Mouse (Mus musculus) erythroblast, embryonic 14.5 days (primary cell): ENCODE measurements around the gene Ypel4. TPM values are rescaled to one million over a fixed set of nuclear protein-coding genes. Genes with fewer than 3 reads are reported as not detected.

ENCODE experiments used
- H3K27me3 ChIP-seq: 2 replicates; pipeline ENCODE4 v1.6.1; 2012; ENCODE audit warnings: inconsistent platforms; ENCODE audit not compliant: control insufficient read depth
- H3K36me3 ChIP-seq: 2 replicates; pipeline ENCODE4 v1.6.1; 2012; ENCODE audit warnings: mild to moderate bottlenecking, inconsistent platforms; ENCODE audit not compliant: control insufficient read depth
- H3K4me1 ChIP-seq: 2 replicates; pipeline ENCODE4 v1.6.1; 2012; ENCODE audit warnings: inconsistent platforms; ENCODE audit not compliant: control insufficient read depth
- H3K4me3 ChIP-seq: replicated peaks from 2 replicates; pipeline ENCODE3; 2012; ENCODE audit warnings: moderate library complexity, mild to moderate bottlenecking, inconsistent platforms
- H3K9me3 ChIP-seq: 2 replicates; pipeline ENCODE4 v1.6.1; 2012; ENCODE audit warnings: low read length, inconsistent platforms, mixed read lengths; ENCODE audit not compliant: control insufficient read depth
- GATA1 ChIP-seq: IDR thresholded peaks from 2 replicates; pipeline ENCODE4 v1.6.1; 2012; ENCODE audit warnings: low read length, inconsistent platforms, mixed read lengths
- TAL1 ChIP-seq: IDR thresholded peaks from 3 replicates; pipeline ENCODE4 v1.6.1; 2012; ENCODE audit warnings: low read length, inconsistent platforms, mixed read lengths
- polyA plus RNA-seq: library from polyadenylated mRNA; stranded (reverse); fragments of >175 nt; gene quantifications from 2 replicates; pipeline ENCODE4 v1.2.3, GENCODE M21; 2012

The Ypel4 gene
- polyA plus RNA-seq, 1 experiment: 156 TPM

DNA sequence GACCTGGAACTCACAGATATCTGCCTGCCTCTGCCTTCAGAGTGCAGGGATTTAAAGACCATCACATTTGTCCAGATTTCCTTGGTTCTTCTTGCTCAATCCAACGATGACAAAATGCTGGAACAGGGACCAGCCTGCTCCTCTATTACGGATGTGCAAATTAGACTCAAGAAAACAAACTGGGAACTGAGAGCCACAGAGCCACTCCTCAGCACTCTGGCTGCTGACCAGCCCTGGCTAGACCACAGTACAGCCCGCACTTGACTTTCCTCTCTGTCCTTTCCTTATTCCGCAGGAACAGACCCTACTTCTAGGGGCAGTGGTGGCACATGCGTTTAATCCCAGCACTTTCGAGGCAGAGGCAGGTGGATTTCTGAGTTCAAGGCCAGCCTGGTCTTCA, 36.6 kb downstream of the Ypel4 start:
- Histone ChIP-seq H3K4me1 (peaks cover 3% of the 10 kb centered on the region), H3K27me3 (peaks cover 86% of the 10 kb centered on the region), H3K4me3 (no peak overlapping the region), H3K9me3 (no peaks in the 10 kb centered on the region), H3K36me3 (no peaks in the 10 kb centered on the region; the same call in 1 of the 2 replicates)
- no peak for TF ChIP-seq TAL1
- no peak for TF ChIP-seq GATA1

DNA sequence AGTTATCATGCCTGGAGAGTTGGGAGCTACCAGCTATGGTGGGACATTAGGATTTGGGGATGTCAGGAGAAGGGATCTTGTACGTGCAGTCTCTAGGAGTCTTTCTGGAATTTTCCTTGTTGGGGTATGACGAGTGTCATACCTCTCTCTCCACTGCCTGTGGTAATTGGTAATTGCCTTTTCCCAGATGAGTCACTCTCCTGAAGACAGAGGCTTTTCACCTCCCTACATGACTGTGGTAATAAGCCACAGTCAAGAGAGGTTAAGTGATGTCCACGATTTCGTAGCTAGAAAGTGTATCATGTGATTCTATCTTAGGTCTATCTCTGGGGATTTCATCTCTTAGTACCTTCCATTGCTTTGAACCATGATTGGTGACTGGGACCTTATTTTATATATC, 38.6 kb downstream of the Ypel4 start:
- peaks cover 89% of the 10 kb centered on the region for H3K27me3 ChIP-seq
- H3K36me3 ChIP-seq: no peaks in the 10 kb centered on the region; the same call in 1 of the 2 replicates
- no peaks in the 10 kb centered on the region for H3K9me3 ChIP-seq
- TF ChIP-seq TAL1 (no peak), GATA1 (no peak)
- H3K4me3 ChIP-seq: no peak overlapping the region
- peaks cover 3% of the 10 kb centered on the region for H3K4me1 ChIP-seq

DNA sequence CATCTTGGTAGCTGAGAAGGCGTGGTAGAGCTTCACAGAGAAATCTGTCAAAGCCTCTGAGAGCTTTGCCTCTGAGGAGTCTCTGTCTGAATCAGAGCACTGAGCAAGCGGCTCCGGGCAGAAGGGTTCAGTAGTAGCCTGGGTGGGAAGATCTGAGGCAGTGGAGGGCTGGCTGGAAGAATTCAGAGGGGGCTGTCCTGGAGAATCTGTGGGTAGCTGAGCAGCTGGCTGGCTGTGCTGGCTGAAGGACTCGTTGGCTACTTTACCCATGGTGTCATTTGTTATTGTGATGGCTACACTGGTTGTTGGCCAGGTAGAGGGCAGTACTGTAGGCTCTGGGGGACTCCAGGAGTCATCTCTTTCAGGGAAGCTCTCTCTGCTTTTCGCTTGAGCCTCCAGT, 39.3 kb downstream of the Ypel4 start:
- TF ChIP-seq GATA1 (no peak), TAL1 (no peak)

DNA sequence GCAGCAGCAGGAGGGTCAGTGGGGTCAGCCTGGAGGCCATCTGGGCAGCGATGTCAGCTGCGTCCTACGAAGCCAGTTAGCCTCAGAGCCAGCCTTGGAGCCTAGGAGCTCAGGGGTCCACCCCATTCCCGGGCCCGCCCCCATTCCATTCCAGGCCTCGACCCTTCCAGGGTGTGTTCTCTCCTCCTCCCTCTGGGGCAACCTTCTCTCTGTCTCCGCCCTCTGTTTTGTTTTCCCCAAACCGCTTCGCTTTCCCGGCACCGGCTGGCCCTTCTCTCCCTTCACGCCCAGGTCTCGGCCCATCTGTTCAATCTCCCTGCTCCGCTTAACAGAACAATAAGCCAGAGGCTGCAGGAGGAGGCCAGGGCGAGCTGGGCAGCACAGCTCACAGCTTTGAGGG, 40.9 kb downstream of the Ypel4 start:
- peaks cover 3% of the 10 kb centered on the region for H3K4me1 ChIP-seq
- no peak for TF ChIP-seq TAL1
- no peak for TF ChIP-seq GATA1
- H3K27me3 ChIP-seq: peaks cover 93% of the 10 kb centered on the region
- H3K36me3 ChIP-seq: no peaks in the 10 kb centered on the region; the same call in 1 of the 2 replicates
- no peaks in the 10 kb centered on the region for H3K9me3 ChIP-seq
- peak overlapping the region; percentile 27 for H3K4me3 ChIP-seq

More for the DNA sequence above, 39.3 kb downstream of the Ypel4 start:
- Histone ChIP-seq H3K4me1 (peaks cover 3% of the 10 kb centered on the region), H3K4me3 (no peak overlapping the region), H3K9me3 (no peaks in the 10 kb centered on the region), H3K27me3 (peaks cover 91% of the 10 kb centered on the region), H3K36me3 (no peaks in the 10 kb centered on the region; the same call in 1 of the 2 replicates)

DNA sequence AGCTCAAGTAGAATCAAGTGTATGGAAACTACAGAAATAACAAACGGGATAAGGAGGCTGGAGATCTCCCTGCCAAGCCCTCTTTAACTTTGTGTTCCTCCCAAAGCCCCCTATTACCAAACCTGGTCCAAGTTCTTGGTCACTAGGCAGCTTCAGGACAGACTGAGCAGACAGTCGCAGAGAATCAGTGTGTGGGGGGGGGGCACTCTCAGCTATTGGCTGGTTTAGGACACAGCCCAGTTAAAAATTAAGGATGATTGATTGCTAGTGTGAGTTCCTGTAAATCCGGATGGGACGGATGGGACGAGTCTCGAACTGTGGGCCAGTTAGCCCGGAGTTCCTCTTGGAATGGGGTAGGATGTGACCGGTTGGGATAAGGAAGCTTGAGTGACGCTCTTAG, 41.4 kb downstream of the Ypel4 start, which contains the start of gene Serping1:
Serping1 (minus strand) TSS at position 204 of the 400 bp plus-strand sequence.
- peak within 1 kb of the TSS; percentile 27 for H3K4me3 ChIP-seq
- peaks cover 89% of the 10 kb centered on the region for H3K27me3 ChIP-seq
- H3K4me1 ChIP-seq: peaks cover 3% of the 10 kb centered on the region
- no peaks in the 10 kb centered on the region for H3K9me3 ChIP-seq
- H3K36me3 ChIP-seq: no peaks in the 10 kb centered on the region
- TF ChIP-seq TAL1 (no peak), GATA1 (no peak)

DNA sequence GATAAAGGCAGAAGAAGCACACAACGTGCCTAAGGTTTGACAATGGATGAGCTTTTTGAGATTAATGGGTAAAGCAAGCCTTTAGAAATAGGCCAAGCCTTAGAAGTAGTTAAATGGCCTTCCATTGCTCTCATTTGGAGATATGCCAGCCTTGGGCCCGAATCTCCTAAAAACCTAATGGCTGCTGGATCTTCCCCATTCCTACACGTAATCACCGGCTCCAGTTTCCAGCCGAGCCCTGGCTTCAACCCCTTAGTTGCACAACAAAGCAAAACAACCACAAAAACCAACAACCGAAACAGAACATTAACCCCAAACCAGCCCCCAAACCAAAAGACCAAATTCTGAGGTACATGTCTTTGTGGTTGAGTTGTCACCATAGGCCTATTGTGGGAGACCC, 41.8 kb downstream of the Ypel4 start:
- Histone ChIP-seq H3K9me3 (no peaks in the 10 kb centered on the region), H3K4me3 (no peak overlapping the region), H3K4me1 (peaks cover 3% of the 10 kb centered on the region), H3K27me3 (peaks cover 88% of the 10 kb centered on the region), H3K36me3 (no peaks in the 10 kb centered on the region)
- TF ChIP-seq GATA1 (no peak), TAL1 (no peak)

DNA sequence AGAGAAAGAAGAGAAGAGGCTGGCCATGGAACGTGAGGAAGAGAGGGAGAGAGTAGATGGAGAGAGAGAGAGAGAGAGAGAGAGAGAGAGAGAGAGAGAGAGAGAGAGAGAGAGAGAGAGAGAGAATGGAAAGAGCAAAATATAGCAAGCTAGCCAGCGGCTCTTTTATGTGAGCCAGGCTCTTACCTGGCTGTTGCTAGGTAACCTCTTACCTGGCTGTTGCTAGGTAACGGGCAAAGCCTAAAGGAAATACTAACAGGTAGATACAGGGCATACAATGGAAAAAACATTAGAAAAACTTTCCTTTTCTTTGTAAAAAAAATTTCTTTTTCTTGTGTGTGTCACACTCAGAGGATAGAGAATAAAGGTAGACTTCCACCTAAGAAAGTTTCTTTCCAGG, 43.8 kb downstream of the Ypel4 start:
- Histone ChIP-seq H3K27me3 (peaks cover 83% of the 10 kb centered on the region), H3K4me1 (peaks cover 3% of the 10 kb centered on the region), H3K36me3 (no peaks in the 10 kb centered on the region), H3K4me3 (no peak overlapping the region), H3K9me3 (no peaks in the 10 kb centered on the region)
- TF ChIP-seq TAL1: no peak
- TF ChIP-seq GATA1: no peak

DNA sequence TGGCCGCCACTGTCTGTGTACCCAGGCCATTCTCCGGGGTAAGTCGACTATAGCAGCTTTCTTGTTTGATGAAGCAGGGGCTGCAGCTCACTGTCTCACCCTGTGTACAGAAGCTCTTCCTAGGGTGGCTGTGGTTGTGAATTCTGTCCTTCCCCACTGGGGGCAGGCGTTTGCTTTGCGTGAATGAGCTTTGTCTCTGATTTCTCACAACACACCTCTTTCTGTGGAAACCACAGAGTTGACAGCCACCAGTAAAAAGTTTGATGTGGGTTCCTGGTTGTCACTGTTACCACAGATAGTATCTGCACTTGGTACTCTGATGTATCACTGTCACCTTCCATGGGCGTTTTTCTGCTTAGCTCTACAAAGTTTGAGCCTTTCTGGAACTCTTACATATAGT, 45.4 kb downstream of the Ypel4 start:
- peaks cover 4% of the 10 kb centered on the region for H3K4me1 ChIP-seq
- no peaks in the 10 kb centered on the region for H3K9me3 ChIP-seq
- TF ChIP-seq TAL1 (no peak), GATA1 (no peak)
- H3K4me3 ChIP-seq: no peak overlapping the region
- no peaks in the 10 kb centered on the region for H3K36me3 ChIP-seq
- H3K27me3 ChIP-seq: peaks cover 73% of the 10 kb centered on the region

DNA sequence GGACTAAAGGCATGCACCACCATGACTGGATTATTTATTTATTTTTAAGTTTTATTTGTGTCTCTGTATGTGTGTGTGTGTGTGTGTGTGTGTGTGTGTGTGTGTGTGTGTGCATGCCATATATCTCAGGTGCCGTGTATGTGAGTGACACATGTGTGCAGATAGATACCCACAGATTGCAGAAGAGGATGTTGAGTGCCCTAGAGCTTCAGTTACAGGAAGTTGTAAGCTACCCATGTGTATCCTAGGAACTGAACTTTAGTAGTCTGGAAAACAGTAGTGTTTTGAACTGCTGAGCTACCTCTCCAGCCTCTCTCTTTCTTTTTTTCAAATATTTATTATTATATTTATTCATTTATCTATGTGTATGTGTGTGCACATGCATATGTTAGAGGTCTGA, 49.5 kb downstream of the Ypel4 start:
- Histone ChIP-seq H3K9me3 (no peaks in the 10 kb centered on the region), H3K4me1 (peaks cover 4% of the 10 kb centered on the region), H3K36me3 (no peaks in the 10 kb centered on the region), H3K27me3 (peaks cover 63% of the 10 kb centered on the region), H3K4me3 (no peak overlapping the region)
- TF ChIP-seq TAL1 (no peak), GATA1 (no peak)

DNA sequence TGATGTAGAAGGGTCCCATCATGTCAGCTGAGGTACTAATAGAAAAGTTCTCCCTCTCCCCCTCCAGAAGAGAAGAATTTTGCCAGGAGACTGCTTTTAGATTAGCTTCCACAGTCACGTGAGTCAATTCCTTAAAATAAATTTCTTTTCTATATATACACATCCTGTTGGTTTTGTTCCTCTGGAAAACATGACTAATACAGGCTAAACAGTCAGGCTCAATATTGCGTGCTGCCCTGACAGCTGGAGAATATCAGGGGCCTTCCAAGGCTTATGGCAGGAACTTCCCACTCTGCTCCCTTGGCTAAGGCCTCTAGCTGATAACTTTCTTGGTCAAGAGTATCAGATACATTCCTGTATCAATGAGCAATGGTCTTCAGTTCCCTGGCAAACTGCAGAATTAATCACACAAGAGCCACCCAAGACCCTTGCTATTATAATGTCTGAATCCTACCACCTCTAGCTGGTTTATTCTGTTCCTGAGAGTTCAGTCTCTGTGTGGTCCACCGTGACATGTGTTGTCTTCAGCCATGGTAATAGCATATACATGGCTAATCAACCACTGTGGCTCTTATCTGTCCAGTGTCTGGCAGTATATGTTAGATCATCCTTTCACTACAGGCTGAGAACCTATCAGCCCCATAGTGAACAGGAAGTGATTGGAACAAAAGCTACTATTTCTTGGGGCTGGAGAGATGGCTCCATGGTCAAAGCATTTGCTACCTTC, 50.1 kb downstream of the Ypel4 start:
- Histone ChIP-seq H3K36me3 (no peaks in the 10 kb centered on the region), H3K4me1 (peaks cover 8% of the 10 kb centered on the region), H3K9me3 (no peaks in the 10 kb centered on the region), H3K4me3 (no peak overlapping the region), H3K27me3 (peaks cover 63% of the 10 kb centered on the region)
- TF ChIP-seq GATA1: no peak
- TF ChIP-seq TAL1: no peak

Other genes starting within 250 kb of the Ypel4 start
- gene Ctnnd1, start 83.3 kb upstream of the Ypel4 start, polyA plus RNA-seq: 0.23 and 0.29 TPM in 2 replicates
- not detected in 2 replicates for gene Btbd18, start 75.0 kb upstream of the Ypel4 start, polyA plus RNA-seq
- 19.5 and 22.6 TPM in 2 replicates for gene Selenoh, start 63.3 kb upstream of the Ypel4 start, polyA plus RNA-seq
- not detected in 2 replicates for gene Gm28635, start 56.0 kb upstream of the Ypel4 start, polyA plus RNA-seq
- 3.0 and 3.1 TPM in 2 replicates for gene Med19, start 55.7 kb upstream of the Ypel4 start, polyA plus RNA-seq
- 0.56 and 0.83 TPM in 2 replicates for gene Tmx2, start 54.9 kb upstream of the Ypel4 start, polyA plus RNA-seq
- 5.5 and 5.9 TPM in 2 replicates for gene Zdhhc5, start 18.9 kb upstream of the Ypel4 start, polyA plus RNA-seq
- gene Clp1, start 6.7 kb upstream of the Ypel4 start, polyA plus RNA-seq: 0.18 and 0.22 TPM in 2 replicates
- 0.10 and 0.76 TPM in 2 replicates for gene Gm19426, start 9.6 kb downstream of the Ypel4 start, polyA plus RNA-seq
- not detected in 2 replicates for gene Serping1, start 41.4 kb downstream of the Ypel4 start, polyA plus RNA-seq
- gene Ube2l6, start 64.8 kb downstream of the Ypel4 start, polyA plus RNA-seq: 9.9 and 22.9 TPM in 2 replicates
- 0.08 and 0.09 TPM in 2 replicates for gene Smtnl1, start 88.6 kb downstream of the Ypel4 start, polyA plus RNA-seq
- 0.90 and 0.99 TPM in 2 replicates for gene Timm10, start 92.9 kb downstream of the Ypel4 start, polyA plus RNA-seq
- 20.3 and 29.2 TPM in 2 replicates for gene Slc43a1, start 104.8 kb downstream of the Ypel4 start, polyA plus RNA-seq
- not detected in 2 replicates for gene Rtn4rl2, start 152.7 kb downstream of the Ypel4 start, polyA plus RNA-seq
- 7.1 and 8.4 TPM in 2 replicates for gene Slc43a3, start 202.5 kb downstream of the Ypel4 start, polyA plus RNA-seq
- 0.11 TPM in 1 of 2 replicates, not detected in the other for gene Prg2, start 246.4 kb downstream of the Ypel4 start, polyA plus RNA-seq